Mouse (Mus musculus) hindbrain, embryonic 13.5 days (tissue): Measurements from ENCODE around the gene Arhgef7. TPM values are rescaled to one million over a fixed set of nuclear protein-coding genes. Genes with fewer than 3 reads are reported as not detected.
A peak's percentile ranks its signal among the peaks of the same experiment; 100 is the strongest.

ENCODE experiments used
- ATAC-seq: fragments of 200-750 bp; cut with Nextera tagmentation; 2 replicates; pipeline ENCODE4 v1.8.0; 2017; ENCODE audit warnings: moderate TSS enrichment; ENCODE audit not compliant: low FRiP score
- H3K27ac ChIP-seq: fragments of 300-500 bp; sonication (generic); 2 replicates; pipeline ENCODE4 v1.5.1; 2015; ENCODE audit warnings: inconsistent platforms, mild to moderate bottlenecking, moderate library complexity
- H3K27me3 ChIP-seq: fragments of 300-500 bp; sonication (generic); 2 replicates; pipeline ENCODE4 v1.6.1; 2015; ENCODE audit warnings: mild to moderate bottlenecking, inconsistent platforms
- H3K36me3 ChIP-seq: fragments of 300-500 bp; sonication (generic); 2 replicates; pipeline ENCODE4 v1.6.1; 2015; ENCODE audit warnings: mild to moderate bottlenecking, inconsistent platforms
- H3K4me1 ChIP-seq: fragments of 300-500 bp; sonication (generic); replicated peaks from 2 replicates; pipeline ENCODE4 v1.6.1; 2015; ENCODE audit warnings: inconsistent platforms
- H3K4me2 ChIP-seq: fragments of 300-500 bp; sonication (generic); 2 replicates; pipeline ENCODE4 v1.6.1; 2015; ENCODE audit warnings: inconsistent platforms, mild to moderate bottlenecking, moderate library complexity
- H3K4me3 ChIP-seq: fragments of 300-500 bp; sonication (generic); 2 replicates; pipeline ENCODE4 v1.5.1; 2015; ENCODE audit warnings: mild to moderate bottlenecking, inconsistent platforms
- H3K9ac ChIP-seq: fragments of 300-500 bp; sonication (generic); 2 replicates; pipeline ENCODE4 v1.6.1; 2015; ENCODE audit warnings: mild to moderate bottlenecking, inconsistent platforms
- H3K9me3 ChIP-seq: fragments of 300-500 bp; sonication (generic); 2 replicates; pipeline ENCODE4 v1.6.1; 2016; ENCODE audit warnings: inconsistent platforms
- WGBS: fragments of 180-500 bp; shearing (Covaris S2); methylation state at CpG from one replicate; pipeline ENCODE4 v1.1.7; 2015; 5-methylcytosine and 5-hydroxymethylcytosine counted together
- polyA plus RNA-seq: library from polyadenylated mRNA; unstranded; fragments of >200 nt; fragmentation: Nextera tagmentation; extraction: Ambion mirVana; gene quantifications from 2 replicates; pipeline ENCODE4 v1.2.1, GENCODE M21; 2015

Gene Arhgef7
- polyA plus RNA-seq, 1 experiment from 2014 or later, result 62.5 TPM

GRCm38 (mm10) chr8:11728482-11729295 lies 1.2 kb downstream of the Arhgef7 start:
- Histone ChIP-seq H3K36me3 (no peaks in the 10 kb centered on the region), H3K9me3 (no peaks in the 10 kb centered on the region), H3K27ac (peak overlapping the region; percentile 100), H3K4me2 (peak overlapping the region; percentile 77), H3K4me3 (peak overlapping the region; percentile 74), H3K27me3 (peaks cover 18% of the 10 kb centered on the region; the same call in 1 of the 2 replicates), H3K9ac (peak overlapping the region; percentile 97), H3K4me1 (peaks cover 39% of the 10 kb centered on the region)
- WGBS, result under 1% methylated on average over 60 of the region's 61 CpGs
- ATAC-seq, result peak; percentile 46; the same call in 1 of the 2 replicates

GRCm38 (mm10) chr8:11730271-11730940 lies 2.9 kb downstream of the Arhgef7 start:
- no peak for ATAC-seq
- Histone ChIP-seq H3K9me3 (no peaks in the 10 kb centered on the region), H3K27me3 (0 out of 2 replicates have a peak, but pooled peaks cover 5% of the 10 kb centered on the region), H3K9ac (peak overlapping the region; percentile 97), H3K36me3 (peaks cover 9% of the 10 kb centered on the region), H3K27ac (0 out of 2 replicates have a peak overlapping the region, but pooled peaks have one; percentile 30), H3K4me2 (peak overlapping the region; percentile 77), H3K4me1 (peaks cover 48% of the 10 kb centered on the region), H3K4me3 (peak overlapping the region; percentile 74)
- 63% methylated on average over 12 of the region's 12 CpGs for WGBS

- H3K4me2 ChIP-seq, result no peak overlapping the region
- H3K9ac ChIP-seq, result no peak overlapping the region
- H3K27ac ChIP-seq, result no peak overlapping the region
- no peak for ATAC-seq
- H3K9me3 ChIP-seq, result no peaks in the 10 kb centered on the region
- peaks cover 53% of the 10 kb centered on the region for H3K36me3 ChIP-seq
- 86% methylated on average over 15 of the region's 15 CpGs for WGBS
- H3K27me3 ChIP-seq, result no peaks in the 10 kb centered on the region
- H3K4me3 ChIP-seq, result no peak overlapping the region
- H3K4me1 ChIP-seq, result peaks cover 26% of the 10 kb centered on the region
Observed at GRCm38 (mm10) chr8:11735672-11736235, 8.2 kb downstream of the Arhgef7 start.

GRCm38 (mm10) chr8:11737096-11737495 lies 9.6 kb downstream of the Arhgef7 start:
- H3K27ac ChIP-seq, result no peak overlapping the region
- 91% methylated on average over 6 of the region's 6 CpGs for WGBS
- H3K36me3 ChIP-seq, result peaks cover 56% of the 10 kb centered on the region
- no peak overlapping the region for H3K4me2 ChIP-seq
- H3K9me3 ChIP-seq, result no peaks in the 10 kb centered on the region
- H3K4me1 ChIP-seq, result peaks cover 21% of the 10 kb centered on the region
- H3K4me3 ChIP-seq, result no peak overlapping the region
- ATAC-seq, result no peak
- no peaks in the 10 kb centered on the region for H3K27me3 ChIP-seq
- no peak overlapping the region for H3K9ac ChIP-seq

GRCm38 (mm10) chr8:11739082-11739481 lies 11.6 kb downstream of the Arhgef7 start:
- Histone ChIP-seq H3K9ac (no peak overlapping the region), H3K4me1 (peaks cover 22% of the 10 kb centered on the region; the same call in 1 of the 2 replicates), H3K4me2 (no peak overlapping the region), H3K9me3 (no peaks in the 10 kb centered on the region), H3K36me3 (peaks cover 56% of the 10 kb centered on the region), H3K4me3 (no peak overlapping the region), H3K27me3 (no peaks in the 10 kb centered on the region), H3K27ac (no peak overlapping the region)
- no peak for ATAC-seq
- 88% methylated on average over 5 of the region's 5 CpGs for WGBS

- 90% methylated on average over 2 of the region's 2 CpGs for WGBS
- ATAC-seq, result no peak
- H3K27ac ChIP-seq, result no peak overlapping the region
Observed at GRCm38 (mm10) chr8:11740857-11741256, 13.3 kb downstream of the Arhgef7 start.

GRCm38 (mm10) chr8:11743580-11743979 lies 16.1 kb downstream of the Arhgef7 start:
- Histone ChIP-seq H3K27ac (no peak overlapping the region), H3K36me3 (peaks cover 23% of the 10 kb centered on the region), H3K9ac (no peak overlapping the region), H3K4me1 (peaks cover 33% of the 10 kb centered on the region; the same call in 1 of the 2 replicates), H3K27me3 (no peaks in the 10 kb centered on the region), H3K9me3 (no peaks in the 10 kb centered on the region), H3K4me3 (no peak overlapping the region), H3K4me2 (no peak overlapping the region)
- WGBS, result 83% methylated on average over 10 of the region's 10 CpGs
- ATAC-seq, result no peak

More at GRCm38 (mm10) chr8:11740857-11741256, 13.3 kb downstream of the Arhgef7 start:
- no peak overlapping the region for H3K9ac ChIP-seq
- no peaks in the 10 kb centered on the region for H3K27me3 ChIP-seq
- H3K9me3 ChIP-seq, result no peaks in the 10 kb centered on the region
- no peak overlapping the region for H3K4me3 ChIP-seq
- H3K36me3 ChIP-seq, result peaks cover 43% of the 10 kb centered on the region
- H3K4me1 ChIP-seq, result 0 out of 2 replicates have a peak, but pooled peaks cover 14% of the 10 kb centered on the region
- no peak overlapping the region for H3K4me2 ChIP-seq

- Histone ChIP-seq H3K27ac (no peak overlapping the region), H3K9me3 (no peaks in the 10 kb centered on the region), H3K4me3 (no peak overlapping the region), H3K9ac (0 out of 2 replicates have a peak overlapping the region, but pooled peaks have one; percentile 35), H3K4me2 (no peak overlapping the region), H3K4me1 (peaks cover 34% of the 10 kb centered on the region; the same call in 1 of the 2 replicates), H3K27me3 (no peaks in the 10 kb centered on the region), H3K36me3 (no peaks in the 10 kb centered on the region)
- 90% methylated on average over 11 of the region's 11 CpGs for WGBS
- ATAC-seq, result no peak
Observed at GRCm38 (mm10) chr8:11746850-11747600, 19.5 kb downstream of the Arhgef7 start.

GRCm38 (mm10) chr8:11749472-11749871 lies 22.0 kb downstream of the Arhgef7 start:
- Histone ChIP-seq H3K4me1 (peaks cover 28% of the 10 kb centered on the region), H3K27ac (no peak overlapping the region), H3K4me3 (no peak overlapping the region), H3K4me2 (no peak overlapping the region), H3K9me3 (no peaks in the 10 kb centered on the region), H3K9ac (no peak overlapping the region), H3K27me3 (no peaks in the 10 kb centered on the region), H3K36me3 (no peaks in the 10 kb centered on the region)
- no peak for ATAC-seq
- 69% methylated on average over 6 of the region's 6 CpGs for WGBS

- Histone ChIP-seq H3K4me2 (no peak overlapping the region), H3K9ac (no peak overlapping the region)
- ATAC-seq, result no peak
Observed at GRCm38 (mm10) chr8:11752338-11752737, 24.8 kb downstream of the Arhgef7 start.

GRCm38 (mm10) chr8:11753155-11753941 lies 25.8 kb downstream of the Arhgef7 start:
- peaks cover 23% of the 10 kb centered on the region for H3K4me1 ChIP-seq
- no peak for ATAC-seq
- no peaks in the 10 kb centered on the region for H3K36me3 ChIP-seq
- H3K9ac ChIP-seq, result no peak overlapping the region
- no peak overlapping the region for H3K4me2 ChIP-seq
- WGBS, result 76% methylated on average over 11 of the region's 11 CpGs
- H3K27me3 ChIP-seq, result no peaks in the 10 kb centered on the region
- H3K4me3 ChIP-seq, result no peak overlapping the region
- no peaks in the 10 kb centered on the region for H3K9me3 ChIP-seq
- no peak overlapping the region for H3K27ac ChIP-seq

More at GRCm38 (mm10) chr8:11752338-11752737, 24.8 kb downstream of the Arhgef7 start:
- WGBS, result 88% methylated on average over 3 of the region's 3 CpGs
- H3K36me3 ChIP-seq, result no peaks in the 10 kb centered on the region
- no peaks in the 10 kb centered on the region for H3K9me3 ChIP-seq
- H3K27me3 ChIP-seq, result no peaks in the 10 kb centered on the region
- no peak overlapping the region for H3K4me3 ChIP-seq
- no peak overlapping the region for H3K27ac ChIP-seq
- H3K4me1 ChIP-seq, result peaks cover 27% of the 10 kb centered on the region
